Mouse (Mus musculus) midbrain, embryonic 10.5 days (tissue): Measurements from ENCODE around the gene Ddx46. TPM values are rescaled to one million over a fixed set of nuclear protein-coding genes. Genes with fewer than 3 reads are reported as not detected.
"Not testable (repeated sequence)": the region's sequence is repeated elsewhere in the genome, so short reads cannot be mapped to it uniquely, and the experiment has no call there.

ENCODE experiments used
- DNase-seq: peaks from one replicate; pipeline ENCODE4 v3.0.0-alpha.2; 2017; ENCODE audit warnings: low spot score
- H3K27ac ChIP-seq: fragments of 300-500 bp; sonication (generic); replicated peaks from 2 replicates; pipeline ENCODE4 v1.5.1; 2016; ENCODE audit warnings: mild to moderate bottlenecking
- H3K27me3 ChIP-seq: fragments of 300-500 bp; sonication (generic); 2 replicates; pipeline ENCODE4 v1.6.1; 2016; ENCODE audit warnings: low read depth, mild to moderate bottlenecking; ENCODE audit not compliant: poor library complexity, severe bottlenecking
- H3K36me3 ChIP-seq: fragments of 300-500 bp; sonication (generic); 2 replicates; pipeline ENCODE4 v1.6.1; 2016; ENCODE audit warnings: mild to moderate bottlenecking, moderate library complexity
- H3K4me1 ChIP-seq: fragments of 300-500 bp; sonication (generic); 2 replicates; pipeline ENCODE4 v1.6.1; 2016
- H3K4me3 ChIP-seq: fragments of 300-500 bp; sonication (generic); 2 replicates; pipeline ENCODE4 v1.5.1; 2016; ENCODE audit warnings: mild to moderate bottlenecking, moderate library complexity
- H3K9me3 ChIP-seq: fragments of 300-500 bp; sonication (generic); replicated peaks from 2 replicates; pipeline ENCODE4 v1.6.1; 2016; ENCODE audit warnings: mild to moderate bottlenecking
- WGBS: fragments of 180-500 bp; shearing (Covaris S2); methylation state at CpG from one replicate; pipeline ENCODE4 v1.1.7; 2016; 5-methylcytosine and 5-hydroxymethylcytosine counted together
- polyA plus RNA-seq: library from polyadenylated mRNA; unstranded; fragments of >200 nt; fragmentation: Nextera tagmentation; extraction: Ambion mirVana; gene quantifications from 2 replicates; pipeline ENCODE4 v1.2.1, GENCODE M21; 2016

The Ddx46 gene
- polyA plus RNA-seq, 1 experiment from 2014 or later = 37.3 TPM

GRCm38 (mm10) chr13:55607624-55608006, 27.2 kb upstream of the Ddx46 start:
- Histone ChIP-seq H3K36me3 (peaks cover 76% of the 10 kb centered on the region), H3K4me3 (no peak overlapping the region), H3K27me3 (no peaks in the 10 kb centered on the region), H3K27ac (no peak overlapping the region), H3K9me3 (no peaks in the 10 kb centered on the region), H3K4me1 (no peaks in the 10 kb centered on the region)
- no peak for DNase-seq
- WGBS = 96% methylated on average over 2 of the region's 2 CpGs

DNA sequence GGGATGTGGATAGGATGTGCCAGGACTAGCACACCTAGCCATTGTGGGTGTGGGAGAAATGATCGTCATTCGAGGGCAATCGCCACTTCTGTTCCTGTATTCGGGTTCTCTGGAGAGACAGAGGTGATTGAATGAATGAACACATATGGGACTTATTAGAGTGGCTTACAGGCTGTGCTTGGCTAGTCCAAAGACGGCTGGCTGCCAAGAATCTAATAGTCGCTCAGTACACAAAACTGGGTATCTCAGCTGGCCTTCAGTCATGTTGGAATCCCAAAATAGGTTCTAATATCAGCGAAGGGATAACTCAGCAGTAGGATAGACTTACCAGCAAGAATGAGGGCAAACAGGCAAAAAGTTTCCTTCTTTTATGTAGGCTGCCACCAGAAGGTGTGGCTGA, 22.8 kb upstream of the Ddx46 start:
- WGBS = 88% methylated on average over 7 of the region's 7 CpGs
- DNase-seq = no peak
- no peak overlapping the region for H3K4me3 ChIP-seq
- H3K27me3 ChIP-seq = no peaks in the 10 kb centered on the region
- H3K4me1 ChIP-seq = no peaks in the 10 kb centered on the region
- H3K27ac ChIP-seq = no peak overlapping the region
- H3K9me3 ChIP-seq = no peaks in the 10 kb centered on the region
- peaks cover 52% of the 10 kb centered on the region for H3K36me3 ChIP-seq

DNA sequence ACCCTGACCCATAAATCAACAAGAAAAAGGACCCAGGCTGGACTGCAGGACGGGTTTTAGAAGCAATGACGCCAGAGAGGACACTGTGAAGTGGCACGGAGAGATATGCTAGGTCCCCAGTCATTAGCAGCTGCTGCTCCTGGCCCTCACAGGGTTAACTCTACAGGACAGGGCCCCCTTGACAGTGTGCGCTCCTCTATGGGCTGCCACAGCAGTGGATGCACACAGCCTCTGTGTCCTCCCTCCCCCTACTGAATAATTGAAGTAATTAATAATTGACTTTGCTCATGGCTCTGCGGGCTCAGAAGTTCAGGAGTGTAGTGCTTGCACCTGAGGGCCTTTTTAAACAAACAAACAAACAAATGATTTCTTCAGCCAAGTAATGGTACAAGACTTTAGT, 21.4 kb upstream of the Ddx46 start:
- H3K27me3 ChIP-seq = no peaks in the 10 kb centered on the region
- no peak for DNase-seq
- no peak overlapping the region for H3K4me3 ChIP-seq
- H3K4me1 ChIP-seq = no peaks in the 10 kb centered on the region
- no peak overlapping the region for H3K27ac ChIP-seq
- H3K36me3 ChIP-seq = peaks cover 38% of the 10 kb centered on the region
- H3K9me3 ChIP-seq = no peaks in the 10 kb centered on the region
- 53% methylated on average over 5 of the region's 5 CpGs for WGBS

GRCm38 (mm10) chr13:55619328-55619727, 15.5 kb upstream of the Ddx46 start:
- no peak overlapping the region for H3K27ac ChIP-seq
- no peak for DNase-seq
- no peaks in the 10 kb centered on the region for H3K27me3 ChIP-seq
- peaks cover 16% of the 10 kb centered on the region for H3K4me1 ChIP-seq
- no peaks in the 10 kb centered on the region for H3K9me3 ChIP-seq
- peaks cover 4% of the 10 kb centered on the region; the same call in 1 of the 2 replicates for H3K36me3 ChIP-seq
- H3K4me3 ChIP-seq = no peak overlapping the region
- WGBS = 92% methylated on average over 4 of the region's 4 CpGs

DNA sequence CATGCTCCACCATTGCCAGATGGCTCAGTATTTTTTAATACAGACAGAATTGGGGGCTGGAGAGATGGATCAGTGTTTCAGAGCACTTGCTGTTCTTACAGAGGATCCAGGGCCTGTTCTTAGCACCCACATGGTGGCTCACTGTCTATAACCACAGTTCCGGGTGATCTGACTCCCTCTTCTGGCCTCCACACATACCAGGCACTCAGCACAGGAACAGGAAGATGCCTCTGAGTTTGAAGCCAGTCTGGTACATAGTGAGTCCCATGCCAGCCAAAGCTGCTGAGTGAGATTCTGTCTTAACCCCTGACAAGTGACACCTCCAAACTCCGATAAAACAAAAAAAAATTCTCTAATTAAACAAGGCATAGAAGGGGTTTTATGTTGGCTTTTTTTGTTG, 14.6 kb upstream of the Ddx46 start:
- peaks cover 7% of the 10 kb centered on the region for H3K36me3 ChIP-seq
- no peaks in the 10 kb centered on the region for H3K9me3 ChIP-seq
- H3K4me3 ChIP-seq = no peak overlapping the region
- H3K4me1 ChIP-seq = peaks cover 22% of the 10 kb centered on the region
- H3K27me3 ChIP-seq = no peaks in the 10 kb centered on the region
- WGBS = 81% methylated on average over 2 of the region's 2 CpGs
- no peak overlapping the region for H3K27ac ChIP-seq
- no peak for DNase-seq

DNA sequence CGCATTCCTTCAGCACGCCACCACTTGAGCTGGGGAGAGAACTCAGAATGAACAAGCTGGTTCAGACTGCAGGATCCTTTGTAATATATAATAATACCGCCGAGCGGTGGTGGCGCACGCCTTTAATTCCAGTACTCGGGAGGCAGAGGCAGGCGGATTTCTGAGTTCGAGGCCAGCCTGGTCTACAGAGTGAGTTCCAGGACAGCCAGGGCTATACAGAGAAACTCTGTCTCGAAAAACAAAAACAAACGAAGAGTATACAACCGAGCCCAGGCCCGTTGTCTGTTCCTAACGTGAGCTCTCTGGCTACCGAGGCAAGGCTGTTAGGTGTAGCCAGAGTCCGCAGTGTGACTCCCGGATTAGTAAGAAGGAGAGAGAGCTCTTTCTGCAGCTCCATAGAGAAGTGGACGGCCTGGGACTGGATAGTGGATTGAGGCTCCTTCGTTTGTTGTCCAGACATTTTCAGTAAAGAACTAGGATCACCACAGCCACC, 12.6 kb upstream of the Ddx46 start:
- not testable (repeated sequence) for DNase-seq, H3K9me3 ChIP-seq, H3K27me3 ChIP-seq
- Histone ChIP-seq H3K36me3 (peaks cover 26% of the 10 kb centered on the region), H3K27ac (peak overlapping the region; percentile 94), H3K4me1 (peaks cover 22% of the 10 kb centered on the region), H3K4me3 (peak overlapping the region; percentile 80)
- WGBS = 31% methylated on average over 20 of the region's 20 CpGs

DNA sequence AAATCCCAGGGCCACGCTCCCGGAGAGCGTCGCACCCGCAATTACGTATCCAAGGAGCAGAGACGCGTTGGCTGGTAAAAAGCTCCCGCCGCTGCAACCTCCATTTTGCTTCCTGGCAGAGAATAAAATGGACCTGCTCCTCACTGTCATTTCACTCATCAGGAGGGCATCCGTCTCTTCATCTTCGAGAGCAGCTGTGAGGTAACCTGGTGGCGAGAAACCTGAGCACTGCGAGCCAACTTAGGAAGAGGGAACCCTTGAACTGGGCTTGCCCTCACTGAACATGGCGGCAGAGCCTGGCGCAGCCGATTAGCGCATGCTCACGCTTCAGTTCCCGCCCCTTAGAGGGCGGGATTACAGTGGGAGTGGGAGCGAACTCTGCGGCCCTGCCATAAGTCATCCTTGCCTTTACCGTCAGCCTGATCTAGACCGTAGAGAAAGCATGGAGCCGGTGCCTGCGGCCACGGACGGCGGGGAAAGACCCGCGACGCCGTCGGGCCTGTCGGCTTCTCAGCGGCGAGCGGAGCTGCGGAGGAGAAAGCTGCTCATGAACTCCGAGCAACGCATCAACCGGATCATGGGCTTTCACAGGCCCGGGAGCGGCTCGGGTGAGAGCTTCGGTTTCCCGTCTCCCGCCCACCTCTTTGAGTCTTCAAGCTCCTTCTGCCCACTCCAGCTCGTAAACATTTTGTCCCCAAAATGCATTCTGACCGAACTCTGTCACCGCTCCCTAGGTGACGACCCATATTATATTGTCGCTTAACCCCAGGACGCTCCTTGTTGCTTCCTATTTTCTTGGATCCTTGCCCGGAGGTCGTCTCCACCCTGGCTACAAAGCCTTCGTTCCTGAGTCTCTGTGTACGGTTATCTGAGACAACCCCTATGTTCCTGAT, 11.9 kb upstream of the Ddx46 start, which contains the start of gene Caml:
Gene Caml, plus strand, starts transcription at position 357 of the 893 bp plus-strand sequence.
- peak; percentile 90 for DNase-seq
- Histone ChIP-seq H3K4me1 (peaks cover 22% of the 10 kb centered on the region), H3K4me3 (peak within 1 kb of the TSS; percentile 80), H3K27me3 (no peaks in the 10 kb centered on the region), H3K36me3 (peaks cover 31% of the 10 kb centered on the region), H3K27ac (peak within 1 kb of the TSS; percentile 94), H3K9me3 (no peaks in the 10 kb centered on the region)
- under 1% methylated on average over 59 of the region's 59 CpGs for WGBS

DNA sequence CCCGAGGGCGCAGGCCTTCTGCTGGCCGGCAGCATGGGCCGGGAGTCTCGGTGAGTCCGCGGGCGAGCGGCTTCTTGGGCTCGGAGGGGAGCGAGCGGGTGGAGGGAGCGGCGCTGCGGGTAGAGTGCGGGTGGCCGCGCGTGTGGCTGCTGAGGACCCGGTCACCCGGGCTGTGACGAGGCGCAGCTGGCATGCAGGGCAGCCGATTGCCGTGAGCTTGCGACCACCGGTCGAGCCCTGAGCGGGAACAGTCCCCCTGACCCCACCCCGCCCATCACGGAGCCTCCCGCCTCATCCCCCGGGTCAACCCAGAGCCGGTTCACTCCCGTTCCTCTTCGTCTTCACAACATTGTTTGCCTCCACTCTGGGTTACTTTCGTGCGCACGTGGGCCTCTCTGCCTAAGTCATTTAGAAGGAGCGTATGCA, 332 bp downstream of the Ddx46 start:
- H3K36me3 ChIP-seq = peaks cover 66% of the 10 kb centered on the region
- H3K4me3 ChIP-seq = peak overlapping the region; percentile 99
- H3K27ac ChIP-seq = peak overlapping the region; percentile 91
- H3K4me1 ChIP-seq = peaks cover 22% of the 10 kb centered on the region
- H3K9me3 ChIP-seq = no peaks in the 10 kb centered on the region
- H3K27me3 ChIP-seq = no peaks in the 10 kb centered on the region
- no peak for DNase-seq
- WGBS = 0% methylated on average over 39 of the region's 40 CpGs

- Histone ChIP-seq H3K27me3 (no peaks in the 10 kb centered on the region), H3K36me3 (peaks cover 67% of the 10 kb centered on the region), H3K27ac (no peak overlapping the region), H3K4me3 (peak overlapping the region; percentile 99), H3K9me3 (no peaks in the 10 kb centered on the region), H3K4me1 (peaks cover 22% of the 10 kb centered on the region)
- DNase-seq = no peak
- WGBS = 92% methylated on average over 14 of the region's 14 CpGs
Measured at GRCm38 (mm10) chr13:55636185-55636983, 1.6 kb downstream of the Ddx46 start.

DNA sequence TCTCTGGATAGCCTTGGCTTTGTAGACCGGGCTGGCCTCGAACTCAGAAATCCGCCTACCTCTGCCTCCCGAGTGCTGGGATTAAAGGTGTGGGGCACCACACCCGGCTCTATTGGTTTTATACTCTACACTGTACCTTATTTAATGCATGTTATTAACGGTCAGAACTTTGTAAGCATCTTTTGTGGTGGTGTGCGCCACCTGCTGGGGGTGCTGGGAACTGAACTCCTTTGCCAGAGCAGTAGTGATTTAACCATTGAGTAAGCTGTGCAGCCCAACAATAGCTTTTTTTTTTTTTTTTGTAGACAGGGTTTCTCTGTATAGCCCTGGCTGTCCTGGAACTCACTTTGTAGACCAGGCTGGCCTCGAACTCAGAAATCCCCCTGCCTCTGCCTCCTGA, 5.7 kb downstream of the Ddx46 start:
- WGBS = 68% methylated on average over 8 of the region's 8 CpGs
- not testable (repeated sequence) for H3K9me3 ChIP-seq, H3K27ac ChIP-seq, H3K4me3 ChIP-seq, H3K27me3 ChIP-seq
- peak; percentile 73 for DNase-seq
- Histone ChIP-seq H3K4me1 (peaks cover 15% of the 10 kb centered on the region), H3K36me3 (peaks cover 77% of the 10 kb centered on the region)

GRCm38 (mm10) chr13:55644525-55644924, 9.7 kb downstream of the Ddx46 start:
- Histone ChIP-seq H3K9me3 (no peaks in the 10 kb centered on the region), H3K4me1 (no peaks in the 10 kb centered on the region), H3K27me3 (no peaks in the 10 kb centered on the region), H3K36me3 (peaks cover 88% of the 10 kb centered on the region), H3K27ac (no peak overlapping the region), H3K4me3 (no peak overlapping the region)
- DNase-seq = peak; percentile 27
- 90% methylated on average over 2 of the region's 2 CpGs for WGBS

DNA sequence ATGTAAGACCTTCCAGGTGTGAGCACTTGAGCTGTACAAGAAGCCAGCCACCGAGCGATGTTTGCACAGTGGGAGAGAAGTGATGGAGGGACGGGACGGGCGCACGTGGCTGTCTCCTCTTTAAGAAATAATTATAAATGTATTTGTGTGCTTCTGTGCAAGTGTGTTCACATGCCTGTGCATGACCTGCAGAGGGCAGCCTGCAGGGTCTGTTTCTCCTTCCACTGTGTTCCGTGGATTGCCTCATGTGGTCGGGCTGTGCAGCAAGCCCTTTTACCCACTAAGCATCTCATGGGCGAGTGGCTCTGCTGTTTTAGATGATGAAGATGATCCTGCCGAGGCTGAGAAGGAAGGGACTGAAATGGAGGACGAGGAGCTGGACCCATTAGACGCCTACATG, 15.3 kb downstream of the Ddx46 start:
- no peaks in the 10 kb centered on the region for H3K9me3 ChIP-seq
- DNase-seq = no peak
- H3K27ac ChIP-seq = no peak overlapping the region
- no peaks in the 10 kb centered on the region for H3K27me3 ChIP-seq
- H3K4me3 ChIP-seq = no peak overlapping the region
- no peaks in the 10 kb centered on the region for H3K4me1 ChIP-seq
- H3K36me3 ChIP-seq = peaks cover 100% of the 10 kb centered on the region
- WGBS = 88% methylated on average over 12 of the region's 12 CpGs

DNA sequence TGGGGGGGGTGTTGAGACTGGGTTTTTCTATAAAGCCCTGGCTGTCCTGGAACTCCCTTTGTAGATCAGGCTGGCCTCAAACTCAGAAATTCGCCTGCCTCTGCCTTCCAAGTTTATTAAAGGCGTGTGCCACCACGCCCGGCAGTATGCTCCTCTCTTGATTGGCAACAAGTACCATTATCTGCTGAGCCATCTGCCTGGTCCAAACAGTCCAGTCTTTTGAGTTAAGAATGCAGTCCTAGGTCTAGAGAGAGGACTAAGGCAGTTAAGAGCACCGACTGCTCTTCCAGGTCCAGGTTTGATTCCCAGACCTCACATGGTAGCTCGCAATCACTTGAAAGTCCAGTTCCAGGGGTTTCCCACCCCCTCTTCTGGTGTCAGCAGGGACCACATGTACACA, 16.2 kb downstream of the Ddx46 start:
- no peaks in the 10 kb centered on the region for H3K4me1 ChIP-seq
- no peak overlapping the region for H3K27ac ChIP-seq
- no peak overlapping the region for H3K4me3 ChIP-seq
- H3K9me3 ChIP-seq = no peaks in the 10 kb centered on the region
- no peak for DNase-seq
- peaks cover 100% of the 10 kb centered on the region for H3K36me3 ChIP-seq
- H3K27me3 ChIP-seq = no peaks in the 10 kb centered on the region
- WGBS = 94% methylated on average over 6 of the region's 6 CpGs
